Mouse (Mus musculus): ENCODE measurements at regions not wholly inside any gene's neighbourhood (a gene's known extent, or its start where the extent isn't known, plus 50 kb on each side); places are given as distances from the start of the nearest gene placed in this dataset.
"Not testable (repeated sequence)": the region's sequence is repeated elsewhere in the genome, so short reads cannot be mapped to it uniquely, and the experiment has no call there.

- 84% methylated on average over 3 of the region's 3 CpGs for WGBS
- DNase-seq (ENCODE audit: low read depth, low spot score): no peak
Measured at GRCm38 (mm10) chrX:166809165-166809564, 223.6 kb upstream of the Egfl6 start.

GRCm38 (mm10) chrX:166808207-166808606 is 222.7 kb upstream of the Egfl6 start:
- DNase-seq (ENCODE audit: low read depth, low spot score): no peak
- WGBS: 91% methylated on average over 5 of the region's 5 CpGs

GRCm38 (mm10) chrX:166805957-166806356 is 220.4 kb upstream of the Egfl6 start:
- 69% methylated on average over 1 of the region's 1 CpGs for WGBS
- no peak for DNase-seq (ENCODE audit: low read depth, low spot score)

- no peak for DNase-seq (ENCODE audit: low read depth, low spot score)
- WGBS: 78% methylated on average over 4 of the region's 4 CpGs
Measured at GRCm38 (mm10) chrX:166805480-166805879, 220.0 kb upstream of the Egfl6 start.

- DNase-seq (ENCODE audit: low read depth, low spot score): no peak
- 52% methylated on average over 6 of the region's 6 CpGs for WGBS
Measured at GRCm38 (mm10) chrX:166803246-166803645, 217.7 kb upstream of the Egfl6 start.

- DNase-seq (ENCODE audit: low read depth, low spot score): no peak
- WGBS: 83% methylated on average over 2 of the region's 2 CpGs
Measured at GRCm38 (mm10) chrX:166801017-166801416, 215.5 kb upstream of the Egfl6 start.

GRCm38 (mm10) chrX:166795651-166796050 is 210.1 kb upstream of the Egfl6 start:
- 83% methylated on average over 2 of the region's 2 CpGs for WGBS

GRCm38 (mm10) chrX:166789031-166789430 is 203.5 kb upstream of the Egfl6 start:
- no peak for DNase-seq (ENCODE audit: low read depth, low spot score)
- WGBS: 49% methylated on average over 3 of the region's 3 CpGs

More at GRCm38 (mm10) chrX:166795651-166796050, 210.1 kb upstream of the Egfl6 start:
- no peak for DNase-seq (ENCODE audit: low read depth, low spot score)

GRCm38 (mm10) chrX:166787137-166787536 is 201.6 kb upstream of the Egfl6 start:
- DNase-seq (ENCODE audit: low read depth, low spot score): not testable (repeated sequence)

GRCm38 (mm10) chrX:166785615-166786014 is 200.1 kb upstream of the Egfl6 start:
- 77% methylated on average over 3 of the region's 3 CpGs for WGBS

More at GRCm38 (mm10) chrX:166787137-166787536, 201.6 kb upstream of the Egfl6 start:
- 100% methylated on average over 1 of the region's 1 CpGs for WGBS

GRCm38 (mm10) chrX:166783377-166783776 is 197.9 kb upstream of the Egfl6 start:
- DNase-seq (ENCODE audit: low read depth, low spot score): no peak
- whole genome bisulfite sequencing: 87% methylated on average over 2 of the region's 2 CpGs

More at GRCm38 (mm10) chrX:166785615-166786014, 200.1 kb upstream of the Egfl6 start:
- no peak for DNase-seq (ENCODE audit: low read depth, low spot score)

- 90% methylated on average over 6 of the region's 6 CpGs for WGBS
- DNase-seq (ENCODE audit: low read depth, low spot score): no peak
Measured at GRCm38 (mm10) chrX:166779334-166780092, 194.0 kb upstream of the Egfl6 start.

GRCm38 (mm10) chrX:166773408-166773854 is 187.9 kb upstream of the Egfl6 start:
- WGBS: 35% methylated on average over 6 of the region's 6 CpGs
- DNase-seq (ENCODE audit: low read depth, low spot score): no peak

GRCm38 (mm10) chrX:166766991-166767390 is 181.5 kb upstream of the Egfl6 start:
- WGBS: 38% methylated on average over 6 of the region's 6 CpGs
- no peak for DNase-seq (ENCODE audit: low read depth, low spot score)

- no peak for DNase-seq (ENCODE audit: low read depth, low spot score)
- 78% methylated on average over 2 of the region's 2 CpGs for WGBS
Measured at GRCm38 (mm10) chrX:166765647-166766046, 180.1 kb upstream of the Egfl6 start.

GRCm38 (mm10) chrX:166762098-166762497 is 176.6 kb upstream of the Egfl6 start:
- WGBS: 90% methylated on average over 2 of the region's 2 CpGs
- DNase-seq (ENCODE audit: low read depth, low spot score): no peak

GRCm38 (mm10) chrX:166757152-166757551 is 171.6 kb upstream of the Egfl6 start:
- DNase-seq (ENCODE audit: low read depth, low spot score): no peak
- WGBS: 57% methylated on average over 1 of the region's 1 CpGs

- no peak for DNase-seq (ENCODE audit: low read depth, low spot score)
- WGBS: 66% methylated on average over 3 of the region's 3 CpGs
Measured at GRCm38 (mm10) chrX:166754967-166755654, 169.6 kb upstream of the Egfl6 start.

- no peak for DNase-seq (ENCODE audit: low read depth, low spot score)
- WGBS: 76% methylated on average over 8 of the region's 8 CpGs
Measured at GRCm38 (mm10) chrX:166749055-166749679, 163.6 kb upstream of the Egfl6 start.

GRCm38 (mm10) chrX:166731354-166731753 is 145.8 kb upstream of the Egfl6 start:
- WGBS: 63% methylated on average over 2 of the region's 2 CpGs
- no peak for DNase-seq (ENCODE audit: low read depth, low spot score)

GRCm38 (mm10) chrX:166728622-166728928 is 143.1 kb upstream of the Egfl6 start:
- no peak for DNase-seq (ENCODE audit: low read depth, low spot score)
- 71% methylated on average over 2 of the region's 2 CpGs for WGBS
